Comparison of ENCODE assay signal across 20 mouse cellular contexts in the genomic region with DNA sequence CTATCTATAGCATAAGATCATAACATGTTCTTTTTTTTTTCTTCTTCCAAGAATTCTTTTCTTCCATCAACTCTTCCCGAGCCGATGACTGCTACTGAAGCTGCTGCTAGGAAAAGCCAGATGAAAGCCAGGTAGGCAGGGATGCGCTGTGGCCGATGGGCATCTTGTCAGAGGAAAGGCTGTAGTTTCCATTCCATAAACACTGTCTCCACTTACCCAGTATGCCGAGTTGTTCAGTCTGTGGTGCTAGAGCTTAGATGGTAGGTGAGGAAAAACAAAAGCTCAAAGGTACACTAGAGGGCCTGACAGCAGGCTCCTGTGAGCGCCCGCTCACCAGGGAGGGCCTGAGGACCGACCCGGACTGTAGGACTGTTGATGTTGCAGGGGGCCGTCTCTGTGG.
"Had no signal": no experiment of that assay in that cellular context is flagged by ENCODE, and none has a peak within 500 bp of the region (broad histone marks: within the 10 kb centered on the region; RNA-seq: fewer than 3 reads in every experiment).

No protein-coding gene starts in this region.

- H3K36me3 ChIP-seq: midbrain, embryonic 12.5 days had no signal

- H3K4me2 ChIP-seq: limb, embryonic 13.5 days; lung, embryonic 15.5 days; midbrain, embryonic 12.5 days; midbrain, embryonic 15.5 days; neural tube, embryonic 13.5 days; stomach, embryonic 15.5 days had no signal

- H3K27ac ChIP-seq: limb, embryonic 10.5 days; limb, embryonic 13.5 days; lung, embryonic 15.5 days; midbrain, embryonic 12.5 days; midbrain, embryonic 15.5 days; neural tube, embryonic 13.5 days; stomach, embryonic 15.5 days had no signal

- H3K9ac ChIP-seq: limb, embryonic 13.5 days; lung, embryonic 15.5 days; midbrain, embryonic 12.5 days; midbrain, embryonic 15.5 days; neural tube, embryonic 13.5 days; stomach, embryonic 15.5 days had no signal

- DNase-seq: kidney, adult 18-20 months; kidney, adult 9 months; kidney, postnatal 14 days; kidney, postnatal 4 days; lung, adult 18-20 months; lung, postnatal 10 days; lung, postnatal 36 days; retina, postnatal 1 day; right cerebral cortex, postnatal 25 days; spleen, adult 18-20 months; thymus, postnatal 25 days had no signal

- H3K27me3 ChIP-seq: limb, embryonic 13.5 days; lung, embryonic 15.5 days; megakaryocyte, embryonic 14.5 days; midbrain, embryonic 12.5 days; midbrain, embryonic 15.5 days; neural tube, embryonic 13.5 days; stomach, embryonic 15.5 days had no signal

- H3K9me3 ChIP-seq: limb, embryonic 10.5 days; limb, embryonic 13.5 days; lung, embryonic 15.5 days; megakaryocyte, embryonic 14.5 days; midbrain, embryonic 12.5 days; midbrain, embryonic 15.5 days; neural tube, embryonic 13.5 days; stomach, embryonic 15.5 days had no signal

- H3K4me3 ChIP-seq: limb, embryonic 10.5 days; limb, embryonic 13.5 days; lung, embryonic 15.5 days; megakaryocyte, embryonic 14.5 days; midbrain, embryonic 12.5 days; midbrain, embryonic 15.5 days; myocyte; neural tube, embryonic 13.5 days; stomach, embryonic 15.5 days had no signal

- H3K4me1 ChIP-seq: limb, embryonic 13.5 days; lung, embryonic 15.5 days; midbrain, embryonic 12.5 days; midbrain, embryonic 15.5 days; neural tube, embryonic 13.5 days; stomach, embryonic 15.5 days had no signal
